Mouse (Mus musculus) cerebral cortex, adult 2 months (tissue): ENCODE results near the gene Schip1.

Source experiments
- WGBS: fragments of 180-500 bp; shearing (Covaris S2); methylation state at CpG from one replicate; pipeline ENCODE4 v1.1.7; 2018; 5-methylcytosine and 5-hydroxymethylcytosine counted together

Gene Schip1

GRCm38 (mm10) chr3:68126284-68126856, 61.8 kb downstream of the Schip1 start:
- 39% methylated on average over 6 of the region's 6 CpGs for WGBS

- WGBS, result 95% methylated on average over 1 of the region's 1 CpGs
These were observed 65.8 kb downstream of the Schip1 start for GRCm38 (mm10) chr3:68130386-68130785.

DNA sequence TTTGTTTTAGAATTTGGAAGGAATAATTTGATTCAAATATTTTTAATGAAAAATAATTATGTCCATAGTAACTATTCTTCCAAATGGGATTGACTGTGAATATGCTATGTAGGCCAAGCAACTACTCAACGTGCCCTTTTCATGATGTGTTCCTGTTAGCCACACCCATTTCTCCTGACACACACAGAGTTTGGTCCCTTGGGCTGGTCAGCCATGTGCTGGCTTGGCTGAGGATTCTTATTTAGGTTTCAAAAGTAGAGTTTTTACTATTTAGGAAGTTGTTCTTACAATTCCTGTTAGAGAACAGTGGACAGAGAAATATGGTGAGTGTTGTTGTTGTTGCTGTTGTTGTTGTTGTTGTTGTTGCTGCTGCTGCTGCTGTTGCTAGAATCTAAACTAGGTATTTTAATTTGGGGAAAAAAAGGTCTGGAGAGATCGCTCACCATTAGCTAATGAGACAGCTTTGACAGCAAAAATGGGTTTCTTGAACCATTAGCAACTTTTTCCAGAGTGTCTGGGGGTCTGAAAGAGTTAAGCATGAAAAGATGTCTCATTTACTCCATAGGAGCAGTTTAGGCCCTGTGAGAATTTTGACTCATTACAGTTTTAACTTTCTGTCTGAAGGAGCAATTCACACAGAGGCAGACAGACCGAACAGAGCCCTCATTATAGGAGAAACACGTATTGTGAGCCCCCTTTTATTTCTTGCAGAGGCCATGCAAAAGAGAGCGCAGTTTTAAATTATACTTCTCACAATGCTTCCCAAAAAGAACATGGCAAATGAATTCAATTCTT, 74.4 kb downstream of the Schip1 start:
- WGBS, result 72% methylated on average over 5 of the region's 5 CpGs

DNA sequence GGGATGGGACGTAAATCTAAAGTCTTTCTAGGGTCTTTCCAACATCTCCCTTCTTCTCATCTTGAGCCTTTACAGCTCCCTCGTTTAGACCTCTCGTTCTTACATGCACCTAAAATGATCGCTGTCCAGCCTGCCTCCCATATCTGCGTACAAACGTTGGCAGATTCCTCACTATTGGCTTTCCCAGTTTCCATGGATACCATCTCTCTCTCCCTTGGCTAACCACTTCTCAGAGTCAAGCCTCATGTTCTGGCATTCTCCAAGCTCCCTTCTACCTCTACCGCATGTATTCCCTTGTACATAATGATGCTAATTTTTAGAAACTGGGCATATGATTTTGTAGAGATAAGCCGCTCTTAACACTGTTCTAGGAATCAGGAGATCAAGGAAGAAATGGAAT, 86.1 kb downstream of the Schip1 start:
- WGBS, result 51% methylated on average over 8 of the region's 8 CpGs

DNA sequence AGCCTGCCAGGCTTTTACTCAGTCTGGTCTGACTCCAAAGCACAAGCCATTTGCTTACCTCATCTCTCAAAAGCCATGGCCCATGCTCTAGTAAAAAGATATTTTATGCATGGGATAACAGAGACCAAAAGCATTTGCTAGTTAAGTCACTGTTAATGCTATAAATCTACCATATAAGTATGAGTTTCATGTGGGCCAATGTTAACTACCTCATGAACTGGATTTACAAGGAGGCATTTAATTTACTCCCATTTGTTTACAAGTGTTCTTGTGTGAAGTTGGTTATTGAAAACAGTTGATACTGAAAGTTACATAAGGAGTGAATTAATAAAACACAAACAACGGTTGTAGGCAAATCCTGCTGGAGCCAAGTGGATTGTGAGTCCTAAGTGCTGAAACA, 95.6 kb downstream of the Schip1 start:
- WGBS, result 68% methylated on average over 1 of the region's 1 CpGs

GRCm38 (mm10) chr3:68160760-68161159, 96.2 kb downstream of the Schip1 start:
- 64% methylated on average over 3 of the region's 3 CpGs for WGBS

DNA sequence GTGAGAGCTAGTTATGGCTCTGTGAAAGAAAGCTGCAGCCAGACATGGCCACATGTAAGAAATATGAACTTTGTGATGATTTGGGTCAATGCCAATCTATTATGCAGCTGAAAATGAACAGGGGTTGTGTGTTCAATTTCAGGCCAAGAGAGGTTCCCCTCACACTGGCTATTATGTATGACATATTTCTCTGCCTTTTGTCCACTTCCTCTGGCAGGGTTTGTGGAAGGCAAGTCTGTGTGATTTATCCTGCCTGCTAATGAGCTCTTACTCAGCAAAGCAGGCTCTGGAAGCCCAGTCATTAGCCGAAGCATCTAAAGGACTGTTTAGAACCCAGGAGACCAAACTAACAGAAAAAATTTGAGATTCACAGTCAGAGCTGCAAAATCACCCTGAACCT, 113.6 kb downstream of the Schip1 start:
- 60% methylated on average over 1 of the region's 1 CpGs for WGBS

DNA sequence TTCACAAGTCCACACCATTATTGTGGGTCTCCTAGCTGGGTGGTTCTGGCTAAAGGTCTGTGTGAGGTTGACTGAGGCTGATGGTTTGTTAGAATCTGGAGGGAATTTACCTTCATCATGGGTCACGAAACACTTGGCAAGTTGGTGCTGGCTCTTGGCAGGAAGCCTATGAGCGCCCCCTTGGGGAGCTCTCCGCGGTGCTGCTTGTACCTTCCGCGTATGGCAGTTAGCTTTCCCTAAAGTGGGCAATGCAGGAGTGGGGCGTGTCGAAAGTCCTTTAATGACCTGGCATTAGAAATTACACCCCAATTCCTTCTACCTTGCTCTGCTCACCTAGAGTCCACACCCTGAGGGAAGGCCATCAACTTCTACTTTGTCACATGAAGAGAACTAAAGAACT, 122.9 kb downstream of the Schip1 start:
- whole genome bisulfite sequencing, result 67% methylated on average over 8 of the region's 8 CpGs

DNA sequence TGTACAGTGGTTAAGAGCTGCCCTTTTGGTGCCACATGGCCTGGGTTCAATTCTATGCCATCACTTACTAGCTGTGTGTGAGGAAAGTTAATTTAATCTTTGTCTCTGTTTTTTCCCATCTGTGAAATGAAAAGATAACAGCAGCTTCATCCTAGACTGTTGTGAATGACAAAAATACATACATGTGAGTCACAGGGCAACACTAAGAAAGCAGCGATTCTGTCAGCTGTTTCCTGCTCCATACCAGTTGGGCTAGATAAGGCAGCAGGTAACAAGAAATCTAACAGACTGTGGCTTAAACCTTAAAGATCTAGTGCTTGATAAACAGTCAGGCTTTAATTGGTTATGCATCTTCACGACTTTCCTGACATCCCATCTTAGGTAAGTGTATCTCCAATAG, 124.5 kb downstream of the Schip1 start:
- 66% methylated on average over 2 of the region's 2 CpGs for WGBS

- WGBS, result 76% methylated on average over 1 of the region's 1 CpGs
These were observed 132.3 kb downstream of the Schip1 start for GRCm38 (mm10) chr3:68196933-68197332.

GRCm38 (mm10) chr3:68201214-68201613, 136.6 kb downstream of the Schip1 start:
- WGBS, result 39% methylated on average over 1 of the region's 1 CpGs

DNA sequence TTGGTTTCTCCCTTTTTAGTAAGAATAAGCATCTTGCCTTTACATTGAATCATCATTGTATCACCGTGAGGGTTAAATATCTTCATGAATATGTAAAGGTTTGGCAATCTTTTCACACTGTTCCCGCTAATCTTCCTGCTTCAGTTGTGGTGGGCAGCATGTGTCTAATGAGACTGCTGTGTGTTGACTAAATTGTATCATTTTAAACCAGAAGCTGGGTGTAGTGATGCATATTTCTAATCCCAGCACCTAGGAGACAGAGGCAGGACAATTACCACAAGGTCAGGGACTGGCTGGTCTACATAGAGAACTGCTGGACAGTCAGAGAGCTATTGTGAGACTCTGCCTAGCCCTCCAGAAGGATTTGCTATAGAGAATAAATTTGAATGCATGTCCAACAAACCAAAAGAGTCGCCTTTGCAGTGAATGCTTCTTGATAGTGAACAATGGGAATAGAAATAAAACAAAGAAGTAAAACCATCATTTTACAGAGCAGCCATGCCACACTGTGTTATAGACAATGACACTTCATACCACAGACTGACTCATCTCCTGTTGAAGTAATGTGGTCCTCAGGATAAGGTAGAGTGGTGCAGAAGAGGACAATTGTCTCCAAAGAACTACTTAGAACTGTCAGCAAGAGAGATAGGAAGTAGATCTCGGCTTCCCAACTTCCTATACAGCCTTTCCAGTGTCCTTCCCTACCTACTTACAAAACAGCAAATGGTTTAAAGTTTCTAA, 137.7 kb downstream of the Schip1 start:
- WGBS, result 55% methylated on average over 4 of the region's 4 CpGs

- 72% methylated on average over 4 of the region's 4 CpGs for WGBS
These were observed 139.4 kb downstream of the Schip1 start for GRCm38 (mm10) chr3:68203934-68204467.

DNA sequence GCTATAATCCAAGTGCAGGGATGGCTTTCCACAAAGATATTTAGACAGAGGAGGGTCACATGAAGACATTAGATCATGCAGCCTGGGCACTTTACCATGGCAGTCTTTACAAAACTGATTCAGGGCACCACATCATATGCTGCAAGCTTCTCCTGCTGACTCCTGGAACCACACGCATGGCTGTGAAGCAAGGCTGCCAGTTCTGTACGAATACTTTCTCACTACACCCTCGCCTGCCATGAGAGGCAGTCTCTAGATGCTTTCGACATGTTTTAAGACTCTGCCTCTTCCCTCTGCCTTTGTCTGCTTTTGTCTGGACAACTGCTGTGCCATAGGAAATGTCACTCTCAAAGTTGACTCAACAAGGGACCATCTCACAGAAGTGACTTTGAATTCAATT, 145.8 kb downstream of the Schip1 start:
- WGBS, result 57% methylated on average over 4 of the region's 4 CpGs

GRCm38 (mm10) chr3:68221452-68221851, 156.8 kb downstream of the Schip1 start:
- 84% methylated on average over 3 of the region's 3 CpGs for WGBS

GRCm38 (mm10) chr3:68239887-68240286, 175.3 kb downstream of the Schip1 start:
- WGBS, result 98% methylated on average over 2 of the region's 2 CpGs

GRCm38 (mm10) chr3:68243239-68243638, 178.6 kb downstream of the Schip1 start:
- 66% methylated on average over 3 of the region's 3 CpGs for WGBS

DNA sequence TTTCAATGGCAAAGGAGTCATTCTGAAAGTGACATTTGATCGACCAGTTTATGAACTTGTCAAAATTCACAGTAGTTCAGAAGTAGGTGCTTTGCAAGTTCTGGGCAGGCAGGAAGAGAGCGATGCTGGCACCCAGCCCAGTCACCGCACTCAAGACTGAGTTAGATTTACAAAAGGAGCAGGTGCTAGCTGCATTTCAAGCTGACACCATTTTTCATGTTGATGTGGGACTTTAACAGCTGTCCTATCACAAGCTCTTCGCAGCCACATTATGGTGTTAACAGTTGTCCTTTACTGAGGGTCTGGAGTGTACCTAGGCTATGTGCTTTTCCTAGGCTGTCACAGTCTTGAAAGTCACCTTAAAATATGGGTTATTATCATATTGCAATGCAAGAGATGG, 181.6 kb downstream of the Schip1 start:
- 46% methylated on average over 4 of the region's 4 CpGs for WGBS

DNA sequence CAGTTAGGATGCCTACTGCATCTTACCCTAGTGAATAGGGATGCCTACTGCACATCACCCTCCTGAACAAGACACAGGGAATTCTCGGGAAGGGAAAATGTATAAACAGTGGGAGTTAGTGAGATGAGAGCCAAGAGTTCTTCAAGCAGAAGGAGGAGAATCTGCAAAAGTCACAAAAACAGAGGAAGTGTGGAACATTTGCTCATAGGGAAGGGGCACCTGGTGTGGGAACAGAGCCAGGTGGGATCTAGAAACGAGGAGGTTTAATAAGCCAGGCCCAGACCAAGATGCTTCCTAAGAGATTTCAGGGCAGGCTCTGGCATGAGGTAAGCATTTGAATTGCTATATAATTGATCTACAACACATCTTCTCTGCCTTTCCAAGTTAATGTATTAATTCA, 186.0 kb downstream of the Schip1 start:
- 27% methylated on average over 2 of the region's 2 CpGs for WGBS

DNA sequence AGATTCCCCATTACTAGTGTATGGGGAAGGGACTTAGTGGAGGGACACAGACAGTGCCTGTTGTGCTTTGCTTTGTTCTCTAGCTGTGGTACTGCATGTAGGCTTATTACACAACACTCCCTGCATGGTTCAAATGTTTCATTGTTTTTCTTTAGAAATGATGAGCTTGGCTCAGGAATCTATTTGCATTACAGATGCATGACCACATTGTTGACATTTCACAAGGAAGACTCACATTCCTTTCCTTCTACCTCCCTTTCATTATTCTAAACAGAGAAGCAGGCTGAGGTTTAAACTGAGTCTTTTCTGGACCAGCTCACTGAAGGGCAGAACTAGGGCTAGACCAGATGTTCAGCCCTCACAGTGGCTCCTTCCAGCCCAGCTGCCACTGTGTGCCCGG, 187.7 kb downstream of the Schip1 start:
- 51% methylated on average over 1 of the region's 1 CpGs for WGBS

GRCm38 (mm10) chr3:68262304-68262703, 197.7 kb downstream of the Schip1 start:
- 74% methylated on average over 6 of the region's 6 CpGs for WGBS

DNA sequence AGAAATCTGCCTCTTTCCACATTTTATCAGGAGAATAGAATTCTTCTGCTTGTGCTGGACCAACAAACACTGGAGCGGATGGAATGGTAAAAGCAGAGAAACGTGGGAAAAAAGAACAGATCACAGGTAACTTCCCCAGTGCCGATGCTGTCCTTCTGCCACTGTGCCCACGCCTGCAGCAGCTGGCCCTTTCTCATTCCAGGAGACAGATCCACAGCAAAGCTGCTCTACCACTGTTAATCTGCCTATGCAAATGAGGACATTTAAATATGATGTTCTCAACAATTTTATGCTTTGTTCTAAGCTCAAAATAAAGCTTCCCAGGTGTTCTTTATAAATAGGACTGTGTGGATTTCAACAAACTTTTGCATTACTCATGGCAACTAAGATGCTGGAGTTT, 203.3 kb downstream of the Schip1 start:
- 73% methylated on average over 4 of the region's 4 CpGs for WGBS

- 92% methylated on average over 4 of the region's 4 CpGs for WGBS
These were observed 204.6 kb downstream of the Schip1 start for GRCm38 (mm10) chr3:68269251-68269650.
